Mouse (Mus musculus) kidney, embryonic 16.5 days (tissue): ENCODE measurements around the gene Fezf1. TPM values are rescaled to one million over a fixed set of nuclear protein-coding genes. Genes with fewer than 3 reads are reported as not detected.

Experiments used
- ATAC-seq: fragments of 200-750 bp; cut with Nextera tagmentation; 2 replicates; pipeline ENCODE4 v1.8.0; 2017; ENCODE audit warnings: moderate TSS enrichment; ENCODE audit not compliant: low FRiP score, low TSS enrichment
- H3K27ac ChIP-seq: fragments of 300-500 bp; sonication (generic); 2 replicates; pipeline ENCODE4 v1.5.1; 2014; ENCODE audit warnings: low read length
- H3K27me3 ChIP-seq: fragments of 300-500 bp; sonication (generic); 2 replicates; pipeline ENCODE4 v1.6.1; 2014; ENCODE audit warnings: low read length, control low read depth, mixed read lengths; ENCODE audit not compliant: insufficient read depth
- H3K36me3 ChIP-seq: fragments of 300-500 bp; sonication (generic); 2 replicates; pipeline ENCODE4 v1.6.1; 2014; ENCODE audit warnings: low read length, control low read depth, mixed read lengths; ENCODE audit not compliant: insufficient read depth
- H3K4me1 ChIP-seq: fragments of 300-500 bp; sonication (generic); 2 replicates; pipeline ENCODE4 v1.6.1; 2014; ENCODE audit warnings: low read length, control low read depth, mixed read lengths; ENCODE audit not compliant: insufficient read depth
- H3K4me2 ChIP-seq: fragments of 300-500 bp; sonication (generic); replicated peaks from 2 replicates; pipeline ENCODE4 v1.6.1; 2014; ENCODE audit warnings: low read depth, low read length
- H3K4me3 ChIP-seq: fragments of 300-500 bp; sonication (generic); 2 replicates; pipeline ENCODE4 v1.5.1; 2014; ENCODE audit warnings: mild to moderate bottlenecking, low read length
- H3K9ac ChIP-seq: fragments of 300-500 bp; sonication (generic); replicated peaks from 2 replicates; pipeline ENCODE4 v1.6.1; 2014; ENCODE audit warnings: low read length
- H3K9me3 ChIP-seq: fragments of 300-500 bp; sonication (generic); 2 replicates; pipeline ENCODE4 v1.6.1; 2016; ENCODE audit warnings: low read length, control low read depth
- WGBS: fragments of 180-500 bp; shearing (Covaris S2); extraction: QIAGEN DNeasy Blood & Tissue Kit; methylation state at CpG from one replicate; pipeline ENCODE4 v1.1.7; 2014; 5-methylcytosine and 5-hydroxymethylcytosine counted together
- polyA plus RNA-seq: library from polyadenylated mRNA; unstranded; fragments of >200 nt; fragmentation: Nextera tagmentation; extraction: Ambion mirVana; gene quantifications from 2 replicates; pipeline ENCODE4 v1.2.1, GENCODE M21; 2015

The Fezf1 gene
- polyA plus RNA-seq, 1 experiment from 2014 or later = not detected

DNA sequence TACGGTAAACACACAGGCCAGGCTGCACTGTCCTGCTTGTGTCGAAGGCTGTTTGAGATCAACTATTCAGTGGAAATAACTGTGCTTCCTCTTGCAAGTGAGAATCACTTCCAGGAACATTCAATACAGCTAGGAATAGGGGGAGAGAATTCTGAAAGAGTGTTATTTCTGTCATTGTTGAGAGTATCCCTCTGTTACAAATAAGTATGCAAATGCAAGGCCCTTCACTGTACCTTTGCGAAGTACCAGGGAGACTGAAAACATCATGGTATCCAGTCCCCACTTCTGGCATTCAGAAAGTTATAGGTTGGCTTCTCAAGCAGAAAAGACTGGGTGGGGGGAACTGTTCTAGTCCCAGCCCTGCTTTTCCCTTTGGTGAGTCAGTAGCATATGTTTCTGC is 9.8 kb upstream of the Fezf1 start:
- 15% methylated on average over 3 of the region's 3 CpGs for WGBS
- H3K4me1 ChIP-seq = no peaks in the 10 kb centered on the region
- H3K9me3 ChIP-seq = no peaks in the 10 kb centered on the region; the same call in 1 of the 2 replicates
- no peak overlapping the region for H3K9ac ChIP-seq
- H3K27me3 ChIP-seq = peaks cover 91% of the 10 kb centered on the region
- H3K27ac ChIP-seq = no peak overlapping the region
- no peak for ATAC-seq
- H3K4me3 ChIP-seq = no peak overlapping the region
- H3K36me3 ChIP-seq = no peaks in the 10 kb centered on the region
- no peak overlapping the region for H3K4me2 ChIP-seq

DNA sequence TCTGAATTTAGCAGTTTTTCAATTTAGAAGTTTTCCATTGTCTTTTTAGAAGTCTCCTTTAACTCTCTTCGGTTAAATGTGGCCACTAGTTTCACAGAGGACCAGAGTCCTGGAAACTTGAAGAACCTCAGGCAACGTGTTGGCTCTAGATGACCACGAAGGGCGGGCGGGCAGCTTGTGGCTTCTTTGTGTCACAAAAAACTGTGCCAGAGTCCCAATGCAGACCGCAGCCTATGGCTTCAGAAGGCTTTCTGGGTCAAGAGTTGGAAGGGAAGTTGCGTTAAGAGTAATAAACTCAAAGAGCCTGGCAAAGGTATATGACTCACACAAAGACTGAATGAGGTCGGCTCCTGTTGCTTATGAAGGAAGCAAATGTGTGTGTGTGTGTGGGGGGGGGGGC is 7.0 kb upstream of the Fezf1 start:
- H3K4me2 ChIP-seq = no peak overlapping the region
- ATAC-seq = no peak
- no peaks in the 10 kb centered on the region; the same call in 1 of the 2 replicates for H3K9me3 ChIP-seq
- 2% methylated on average over 8 of the region's 8 CpGs for WGBS
- no peaks in the 10 kb centered on the region for H3K36me3 ChIP-seq
- no peaks in the 10 kb centered on the region for H3K4me1 ChIP-seq
- peaks cover 87% of the 10 kb centered on the region for H3K27me3 ChIP-seq
- no peak overlapping the region for H3K4me3 ChIP-seq
- no peak overlapping the region for H3K27ac ChIP-seq
- H3K9ac ChIP-seq = no peak overlapping the region

DNA sequence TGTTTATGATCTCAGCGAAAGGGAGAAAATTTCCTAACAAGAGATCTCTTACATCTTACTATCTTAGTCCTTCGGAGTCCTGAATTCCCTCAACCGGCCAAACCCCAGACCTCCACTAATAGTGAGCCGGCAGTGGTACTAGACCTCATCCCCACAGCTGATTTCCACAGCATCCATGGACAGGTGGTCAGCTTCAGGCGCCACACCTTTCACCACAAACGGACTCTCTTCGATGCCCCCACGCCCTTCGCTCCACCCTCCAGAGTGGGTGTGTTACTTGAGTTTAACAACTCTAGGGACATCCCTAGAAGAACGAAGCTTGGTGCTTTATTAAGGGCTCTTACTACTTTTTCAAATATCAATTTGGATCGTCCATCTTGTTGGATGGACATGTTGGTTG is 6.5 kb upstream of the Fezf1 start:
- H3K4me1 ChIP-seq = peaks cover under 1% of the 10 kb centered on the region; the same call in 1 of the 2 replicates
- H3K36me3 ChIP-seq = no peaks in the 10 kb centered on the region
- 2% methylated on average over 11 of the region's 11 CpGs for WGBS
- no peak overlapping the region for H3K4me2 ChIP-seq
- H3K9ac ChIP-seq = no peak overlapping the region
- H3K27me3 ChIP-seq = peaks cover 87% of the 10 kb centered on the region
- no peak overlapping the region for H3K27ac ChIP-seq
- no peak for ATAC-seq
- H3K9me3 ChIP-seq = no peaks in the 10 kb centered on the region; the same call in 1 of the 2 replicates
- no peak overlapping the region for H3K4me3 ChIP-seq

DNA sequence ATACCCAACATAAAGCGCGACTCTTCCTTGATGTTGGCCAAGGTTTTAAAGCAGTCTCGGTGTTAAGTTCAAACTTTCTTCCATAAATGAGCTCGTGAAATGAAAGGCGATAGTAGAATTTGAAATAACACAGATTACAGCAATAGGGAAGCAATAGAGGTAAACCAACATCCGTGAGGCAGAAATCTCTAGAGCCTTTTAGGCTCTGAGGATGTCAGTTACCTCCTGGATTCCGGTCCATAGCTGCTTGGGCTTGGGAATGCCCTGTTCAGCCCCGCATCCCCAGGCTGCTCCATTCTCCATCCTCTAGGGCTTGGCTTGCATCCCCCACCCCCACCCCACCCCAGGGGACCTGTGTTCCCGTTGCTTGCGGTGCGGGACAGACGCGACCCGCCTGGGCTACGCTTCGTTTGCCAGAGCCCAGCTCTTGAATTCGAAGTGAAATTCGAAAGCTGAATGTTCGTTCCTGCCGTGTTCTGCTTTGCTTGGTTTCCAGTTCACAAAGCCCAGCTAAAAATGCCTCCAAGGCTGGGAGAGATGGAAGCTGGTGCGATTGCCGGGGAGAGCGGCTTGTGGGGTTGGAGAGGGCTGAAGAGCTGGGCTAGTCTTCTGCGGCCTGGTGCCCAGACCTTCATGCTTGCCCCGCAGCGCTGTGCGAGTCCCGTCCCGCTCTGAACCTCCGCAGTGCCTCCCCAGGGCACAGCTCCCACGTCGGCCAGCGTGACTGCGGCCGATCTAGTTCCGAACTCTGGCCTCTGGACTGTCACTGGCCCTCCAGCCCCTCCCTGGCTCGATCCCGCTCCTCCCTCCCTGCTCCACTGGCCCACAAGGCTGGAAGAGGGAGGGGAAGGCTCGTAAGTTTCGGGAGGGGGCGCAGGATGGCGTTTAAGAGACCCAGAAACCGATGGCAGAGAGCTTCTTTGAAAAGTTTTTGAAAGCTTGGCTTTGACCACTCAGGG is 5.5 kb upstream of the Fezf1 start:
- Histone ChIP-seq H3K27me3 (peaks cover 87% of the 10 kb centered on the region), H3K4me3 (0 out of 2 replicates have a peak overlapping the region, but pooled peaks have one; percentile 6), H3K9ac (no peak overlapping the region), H3K27ac (no peak overlapping the region), H3K9me3 (no peaks in the 10 kb centered on the region; the same call in 1 of the 2 replicates), H3K4me1 (peaks cover 8% of the 10 kb centered on the region; the same call in 1 of the 2 replicates), H3K4me2 (no peak overlapping the region), H3K36me3 (no peaks in the 10 kb centered on the region)
- WGBS = under 1% methylated on average over 40 of the region's 43 CpGs
- ATAC-seq = peak; percentile 58; the same call in 1 of the 2 replicates

DNA sequence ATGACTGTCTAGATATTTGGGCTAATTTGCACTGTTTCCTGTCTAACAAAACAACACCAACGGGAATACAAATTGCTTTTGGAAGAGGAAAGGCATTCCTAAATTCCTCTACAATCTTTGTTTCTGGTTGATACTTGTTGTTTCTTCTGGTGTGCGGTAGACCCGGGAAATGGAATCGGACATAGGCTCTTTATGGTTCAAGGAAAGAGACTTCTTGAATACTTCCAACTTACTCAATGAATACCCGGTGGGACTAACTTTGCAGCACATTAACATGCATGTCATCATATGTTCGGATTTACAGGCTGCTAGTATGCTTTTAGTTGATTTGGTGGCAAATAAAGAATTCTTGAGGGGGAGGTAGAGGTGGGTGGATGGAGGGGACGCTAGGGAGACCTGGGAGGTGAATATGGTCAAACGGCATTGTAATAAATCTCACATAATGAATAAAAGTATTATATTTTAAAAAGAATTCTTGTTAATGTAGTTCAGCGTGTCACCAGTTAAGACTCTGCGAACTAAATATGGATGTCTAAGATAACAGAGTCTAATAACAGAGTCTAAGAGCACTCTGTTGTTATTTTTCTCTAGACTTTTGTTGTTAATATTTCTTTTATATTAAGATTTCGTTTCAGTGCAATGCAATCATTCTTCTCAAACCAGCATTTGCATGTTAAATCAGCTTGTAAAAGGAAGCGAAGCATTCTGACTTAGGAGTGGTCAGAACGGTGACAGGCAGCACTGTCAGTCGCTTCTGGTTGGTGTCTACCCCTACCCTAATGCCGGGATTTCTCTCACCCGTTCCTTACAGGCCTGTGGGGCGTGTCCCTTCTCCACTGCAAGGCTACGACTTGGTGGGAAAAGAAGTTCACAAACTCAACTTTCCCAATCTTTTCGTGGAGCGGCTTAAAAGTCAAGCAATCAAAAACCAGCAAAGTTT is 4.3 kb upstream of the Fezf1 start:
- no peak overlapping the region for H3K9ac ChIP-seq
- peaks cover 18% of the 10 kb centered on the region; the same call in 1 of the 2 replicates for H3K4me1 ChIP-seq
- no peaks in the 10 kb centered on the region; the same call in 1 of the 2 replicates for H3K9me3 ChIP-seq
- no peak for ATAC-seq
- WGBS = 2% methylated on average over 20 of the region's 20 CpGs
- H3K4me3 ChIP-seq = no peak overlapping the region
- peaks cover 87% of the 10 kb centered on the region for H3K27me3 ChIP-seq
- no peak overlapping the region for H3K27ac ChIP-seq
- no peak overlapping the region for H3K4me2 ChIP-seq
- H3K36me3 ChIP-seq = no peaks in the 10 kb centered on the region

DNA sequence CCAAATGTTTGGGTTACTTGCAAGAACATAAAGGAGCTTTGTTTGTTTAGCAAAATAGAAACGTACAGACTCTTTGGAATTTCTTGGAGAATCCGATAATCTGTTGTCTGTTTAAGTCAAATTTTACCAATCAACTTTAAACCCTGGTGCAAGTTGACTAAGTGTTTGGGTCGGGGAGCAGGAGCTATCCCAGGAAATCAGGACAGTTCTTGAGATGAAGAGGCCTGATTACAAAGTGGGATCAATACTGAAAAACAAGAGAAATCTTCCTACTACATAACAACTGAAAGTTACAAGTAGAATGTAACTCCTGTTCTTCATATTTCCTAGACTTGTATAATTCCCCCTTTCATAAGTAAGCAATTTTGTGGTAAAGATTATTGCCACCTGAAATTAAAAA is 3.3 kb upstream of the Fezf1 start:
- Histone ChIP-seq H3K4me2 (no peak overlapping the region), H3K27ac (no peak overlapping the region), H3K9me3 (no peaks in the 10 kb centered on the region; the same call in 1 of the 2 replicates), H3K27me3 (peaks cover 91% of the 10 kb centered on the region), H3K9ac (no peak overlapping the region), H3K4me3 (no peak overlapping the region), H3K36me3 (no peaks in the 10 kb centered on the region), H3K4me1 (peaks cover 19% of the 10 kb centered on the region; the same call in 1 of the 2 replicates)
- whole genome bisulfite sequencing = 3% methylated on average over 3 of the region's 3 CpGs
- ATAC-seq = no peak

DNA sequence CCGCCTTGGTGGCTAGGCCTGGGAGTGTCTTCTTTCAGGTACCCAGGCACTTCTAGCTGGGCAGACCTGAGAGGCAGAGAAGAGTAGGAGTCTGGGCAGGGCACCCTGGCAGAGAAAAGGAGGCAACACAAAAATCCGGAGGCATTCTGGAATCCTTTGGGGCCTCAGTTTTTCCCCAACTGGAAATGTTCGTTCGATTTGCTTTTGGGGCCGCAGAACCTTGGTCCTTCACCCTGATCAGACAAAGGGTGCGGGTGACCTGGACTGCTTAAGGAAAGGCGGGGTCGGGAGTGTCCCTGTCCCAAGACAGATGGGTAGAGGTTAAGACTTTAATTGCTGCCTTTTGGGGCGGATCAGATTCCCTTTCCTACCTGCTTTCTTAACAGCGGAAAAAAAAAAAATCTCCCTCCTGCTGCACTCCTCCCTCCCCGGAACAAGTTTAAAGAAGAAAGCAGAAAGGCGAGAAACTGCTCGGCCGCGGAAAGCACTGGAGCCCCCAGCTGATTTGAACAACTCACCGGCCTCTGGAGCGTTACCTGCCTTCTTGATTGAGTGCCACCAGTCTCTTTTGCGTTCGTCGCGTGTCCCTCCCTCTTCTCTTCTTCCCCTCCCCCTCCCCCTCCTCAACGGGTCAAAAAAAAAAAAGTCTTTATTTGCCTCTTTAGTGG is 2.3 kb upstream of the Fezf1 start:
- H3K4me1 ChIP-seq = peaks cover 19% of the 10 kb centered on the region; the same call in 1 of the 2 replicates
- H3K9ac ChIP-seq = no peak overlapping the region
- H3K4me2 ChIP-seq = no peak overlapping the region
- H3K4me3 ChIP-seq = no peak overlapping the region
- H3K27ac ChIP-seq = no peak overlapping the region
- no peaks in the 10 kb centered on the region; the same call in 1 of the 2 replicates for H3K9me3 ChIP-seq
- WGBS = 1% methylated on average over 22 of the region's 22 CpGs
- ATAC-seq = no peak
- H3K36me3 ChIP-seq = no peaks in the 10 kb centered on the region
- H3K27me3 ChIP-seq = peaks cover 91% of the 10 kb centered on the region

DNA sequence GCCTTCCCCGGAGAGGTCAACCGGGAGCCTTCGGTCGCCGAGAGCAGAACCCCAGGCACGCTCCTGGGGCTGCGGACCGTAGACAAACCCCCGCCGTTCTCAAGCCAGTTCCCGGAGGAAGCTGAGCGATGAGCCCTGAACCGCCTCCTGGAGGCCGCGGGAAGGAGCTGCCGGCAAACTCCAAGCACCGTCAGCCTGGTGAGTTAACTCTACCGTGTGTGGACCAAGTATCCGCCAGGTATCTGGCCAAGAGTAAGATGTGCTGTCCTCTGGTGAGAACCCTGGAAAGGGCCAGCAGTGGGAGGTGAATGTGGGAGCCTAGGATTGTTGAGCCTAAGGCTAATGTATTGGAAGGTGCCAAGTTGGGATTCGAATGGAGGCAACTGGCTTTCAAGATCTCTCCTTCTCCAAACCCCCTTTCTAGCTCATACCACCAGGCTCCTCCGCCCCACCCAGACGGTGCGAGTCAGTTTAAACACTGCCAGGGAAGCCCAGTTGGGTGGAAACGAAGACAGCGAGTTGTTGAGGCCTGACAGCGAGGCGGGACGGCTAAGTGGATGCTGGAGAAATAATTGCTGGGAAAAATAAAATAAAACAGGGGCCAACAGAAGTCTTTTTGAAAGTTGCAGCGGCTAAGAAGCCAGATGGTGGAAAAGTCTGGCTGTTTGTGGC is 1.6 kb upstream of the Fezf1 start:
- peak overlapping the region; percentile 42 for H3K4me3 ChIP-seq
- no peak overlapping the region for H3K27ac ChIP-seq
- under 1% methylated on average over 29 of the region's 29 CpGs for WGBS
- peaks cover 89% of the 10 kb centered on the region for H3K27me3 ChIP-seq
- peaks cover 19% of the 10 kb centered on the region; the same call in 1 of the 2 replicates for H3K4me1 ChIP-seq
- peak; percentile 66 for ATAC-seq
- peak overlapping the region; percentile 62 for H3K4me2 ChIP-seq
- H3K9me3 ChIP-seq = no peaks in the 10 kb centered on the region; the same call in 1 of the 2 replicates
- H3K9ac ChIP-seq = no peak overlapping the region
- no peaks in the 10 kb centered on the region for H3K36me3 ChIP-seq

DNA sequence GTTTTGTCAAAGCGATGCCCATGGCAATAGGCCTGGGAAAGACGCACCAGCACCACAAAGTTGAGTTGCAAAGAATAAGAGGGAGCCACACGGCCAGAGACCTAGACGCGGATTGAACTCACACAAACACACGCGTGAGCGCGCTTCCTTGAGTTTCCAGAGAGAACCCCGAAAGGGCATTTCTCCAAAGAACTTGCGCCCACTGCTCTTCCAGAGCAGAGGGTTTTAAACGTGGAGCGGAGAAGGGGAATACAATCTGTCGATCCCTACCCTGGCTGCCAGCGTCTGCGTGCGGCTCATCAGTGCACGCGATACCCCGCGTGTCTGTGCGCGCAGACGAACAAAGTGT is 865 bp upstream of the Fezf1 start:
- H3K36me3 ChIP-seq = no peaks in the 10 kb centered on the region
- under 1% methylated on average over 24 of the region's 24 CpGs for WGBS
- peaks cover 89% of the 10 kb centered on the region for H3K27me3 ChIP-seq
- H3K9ac ChIP-seq = no peak overlapping the region
- H3K27ac ChIP-seq = no peak overlapping the region
- H3K4me3 ChIP-seq = peak overlapping the region; percentile 42
- H3K4me2 ChIP-seq = peak overlapping the region; percentile 62
- H3K9me3 ChIP-seq = no peaks in the 10 kb centered on the region
- H3K4me1 ChIP-seq = peaks cover 19% of the 10 kb centered on the region; the same call in 1 of the 2 replicates
- ATAC-seq = no peak
